Mouse (Mus musculus) mammary gland, adult 2 months (tissue): Measurements from ENCODE around the gene Pold1. TPM values are rescaled to one million over a fixed set of nuclear protein-coding genes. Genes with fewer than 3 reads are reported as not detected.

ENCODE experiments used
- polyA plus RNA-seq: library from polyadenylated mRNA; depleted of rRNA; stranded (reverse); fragments of >200 nt; gene quantifications from 2 replicates; pipeline ENCODE4 v1.2.3, GENCODE M21; 2012; ENCODE audit warnings: low replicate concordance; rRNA removed

Pold1 gene
- polyA plus RNA-seq = 37.9 and 80.4 TPM in 2 replicates

DNA sequence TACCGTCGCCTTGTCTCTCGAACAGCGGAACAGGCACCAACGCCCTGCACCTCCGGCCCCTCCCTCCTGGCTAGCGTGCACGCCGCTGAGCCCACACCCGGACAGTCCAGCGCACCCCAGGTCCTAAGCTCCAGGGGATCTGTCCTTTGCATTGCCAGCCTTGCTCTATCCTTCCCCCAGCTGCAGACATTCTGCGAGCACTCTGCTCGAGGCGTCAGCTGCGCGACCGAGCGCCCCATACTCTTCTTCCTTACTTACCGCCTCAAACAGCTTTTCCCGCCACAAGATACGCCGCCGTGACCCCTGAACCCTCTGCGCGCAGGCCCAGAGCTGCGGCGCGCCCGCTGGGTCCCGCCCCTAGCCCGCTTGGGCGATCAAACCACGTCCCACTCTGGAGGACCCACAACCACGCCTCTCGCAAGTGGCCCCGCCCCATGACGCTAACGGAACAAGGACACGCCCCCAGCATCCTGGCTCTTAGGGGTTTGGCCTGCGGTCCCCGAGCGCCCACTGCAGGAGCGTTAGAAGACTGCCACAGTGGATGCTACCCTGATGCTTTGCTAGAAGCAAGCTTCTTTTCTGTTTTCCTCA is at the start of gene Pold1:
TSS of gene Pold1 (minus strand) at position 353 of the 591 bp plus-strand sequence.

DNA sequence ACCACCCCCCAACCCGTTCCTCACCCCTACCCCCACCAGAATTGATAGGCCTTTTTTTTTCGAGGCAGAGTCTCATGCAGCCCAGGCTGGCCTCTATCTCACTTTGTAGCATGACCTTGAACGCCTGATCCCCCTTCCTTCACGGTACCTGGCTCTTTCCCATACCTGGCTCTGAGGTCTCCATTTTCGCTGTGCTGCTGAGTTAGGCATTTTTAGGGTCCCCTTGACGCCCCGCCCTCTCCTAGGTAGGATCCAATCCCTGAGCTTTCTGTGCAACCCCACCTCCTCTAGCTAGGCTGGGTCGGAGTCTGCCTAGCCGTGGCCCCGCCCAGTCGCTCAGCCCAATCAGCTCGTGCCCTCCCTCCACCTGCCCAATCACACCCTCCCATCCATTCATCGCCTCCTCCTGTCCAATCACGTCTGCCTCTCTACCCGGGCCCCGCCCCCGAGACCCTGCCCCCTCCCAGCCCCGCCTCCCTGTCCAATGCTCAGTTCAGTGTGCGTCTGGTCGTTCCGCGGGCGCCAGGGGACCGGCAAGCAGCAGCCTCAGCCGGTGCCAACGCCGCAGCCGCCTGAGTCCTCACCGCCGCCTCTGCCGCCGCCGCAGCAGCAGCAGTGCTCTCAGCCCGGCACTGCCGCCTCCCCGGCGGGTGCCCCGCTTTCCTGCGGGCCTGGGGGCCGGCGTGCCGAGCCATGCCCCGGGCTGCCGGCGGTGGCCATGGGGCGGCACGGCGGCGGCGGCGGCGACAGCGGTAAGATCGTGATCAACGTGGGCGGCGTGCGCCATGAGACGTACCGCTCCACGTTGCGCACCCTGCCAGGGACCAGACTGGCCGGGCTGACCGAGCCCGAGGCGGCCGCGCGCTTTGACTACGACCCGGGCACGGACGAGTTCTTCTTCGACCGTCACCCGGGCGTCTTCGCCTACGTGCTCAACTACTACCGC is 42.0 kb upstream of the Pold1 start, which contains the start of gene Kcnc3:
TSS of gene Kcnc3 (plus strand) at position 263 of the 946 bp plus-strand sequence.

GRCm38 (mm10) chr7:44572213-44572701 is 23.6 kb upstream of the Pold1 start, which contains the start of gene Napsa:
Gene Napsa (plus strand): TSS chr7:44572380.

DNA sequence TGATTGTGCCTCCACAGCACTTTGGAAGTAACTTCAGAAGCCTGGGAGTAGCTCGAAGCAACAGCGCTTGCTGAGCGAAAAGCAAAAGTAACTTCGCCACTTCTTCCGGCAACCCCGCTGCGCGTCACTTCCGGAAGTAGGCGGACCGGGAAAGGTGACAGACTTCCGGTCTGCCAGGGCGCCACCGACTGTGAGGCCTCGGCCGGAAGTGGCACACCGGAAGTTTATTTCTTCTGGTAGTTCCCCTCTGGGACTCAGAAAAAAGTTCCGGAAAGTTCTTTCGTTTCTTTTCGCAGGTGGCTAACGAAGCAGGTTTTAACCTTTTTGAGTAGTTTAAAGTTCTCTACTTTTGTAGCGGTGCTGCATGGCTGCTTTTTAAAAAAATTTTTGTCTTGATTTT is 5.2 kb upstream of the Pold1 start, which contains the start of gene Nr1h2:
TSS of gene Nr1h2 (minus strand) at position 126 of the 400 bp plus-strand sequence.

GRCm38 (mm10) chr7:44531946-44532732 is 16.5 kb downstream of the Pold1 start, which contains the start of gene Spib:
Gene Spib (minus strand): TSS chr7:44532071.

DNA sequence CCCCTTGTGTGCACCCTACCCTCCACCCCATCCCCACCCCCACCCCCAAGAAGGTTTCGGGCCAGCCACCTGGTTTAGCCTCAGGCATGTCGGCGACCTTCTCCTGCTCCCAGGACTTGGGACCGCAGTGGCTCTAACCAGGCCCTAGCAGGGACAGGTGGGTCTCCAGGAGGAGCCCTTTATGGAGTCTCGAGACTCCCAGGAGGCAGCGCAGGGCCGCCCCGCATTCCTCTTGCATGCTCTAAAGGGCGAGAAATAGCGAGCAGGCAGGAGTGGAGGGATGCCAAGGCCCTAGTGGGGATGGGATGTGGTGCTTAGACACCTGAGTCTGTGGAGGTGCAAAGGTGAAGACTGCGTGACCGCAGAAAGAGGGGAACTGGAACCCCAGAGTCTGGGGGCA is 24.1 kb downstream of the Pold1 start, which contains the start of gene Mybpc2:
TSS of gene Mybpc2 (minus strand) at position 155 of the 400 bp plus-strand sequence.

GRCm38 (mm10) chr7:44495992-44496770 is 52.5 kb downstream of the Pold1 start, which contains the start of the genes Emc10 and Fam71e1:
Gene Emc10 (minus strand): TSS chr7:44496529.
Gene Fam71e1 (plus strand): TSS chr7:44496581.

Other genes starting within 250 kb of the Pold1 start
- gene Clec11a, start 241.9 kb downstream of the Pold1 start, polyA plus RNA-seq = 4.7 and 10.7 TPM in 2 replicates
- gene Shank1, start 238.6 kb downstream of the Pold1 start, polyA plus RNA-seq = 0.89 and 3.2 TPM in 2 replicates
- 5.9 and 7.8 TPM in 2 replicates for gene Syt3, start 164.7 kb downstream of the Pold1 start, polyA plus RNA-seq
- gene 1700008O03Rik, start 163.0 kb downstream of the Pold1 start, polyA plus RNA-seq = 0.94 and 1.2 TPM in 2 replicates
- gene Lrrc4b, start 119.8 kb downstream of the Pold1 start, polyA plus RNA-seq = 0.72 and 1.2 TPM in 2 replicates
- gene Aspdh, start 83.5 kb downstream of the Pold1 start, polyA plus RNA-seq = 0.29 and 3.4 TPM in 2 replicates
- gene Josd2, start 80.9 kb downstream of the Pold1 start, polyA plus RNA-seq = 157 and 197 TPM in 2 replicates
- 309 and 442 TPM in 2 replicates for gene Emc10, start 52.3 kb downstream of the Pold1 start, polyA plus RNA-seq
- gene Fam71e1, start 52.3 kb downstream of the Pold1 start, polyA plus RNA-seq = 7.2 and 13.2 TPM in 2 replicates
- gene Mybpc2, start 24.2 kb downstream of the Pold1 start, polyA plus RNA-seq = 0.42 and 270 TPM in 2 replicates
- gene Spib, start 16.8 kb downstream of the Pold1 start, polyA plus RNA-seq = 56.8 and 111 TPM in 2 replicates
- 144 and 274 TPM in 2 replicates for gene Nr1h2, start 5.1 kb upstream of the Pold1 start, polyA plus RNA-seq
- gene Napsa, start 23.5 kb upstream of the Pold1 start, polyA plus RNA-seq = 46.1 and 70.1 TPM in 2 replicates
- 1.5 and 1.9 TPM in 2 replicates for gene Kcnc3, start 41.8 kb upstream of the Pold1 start, polyA plus RNA-seq
- gene Myh14, start 122.0 kb upstream of the Pold1 start, polyA plus RNA-seq = 8.5 and 15.5 TPM in 2 replicates
- not detected in 2 replicates for gene Izumo2, start 159.9 kb upstream of the Pold1 start, polyA plus RNA-seq
- gene Vrk3, start 199.6 kb upstream of the Pold1 start, polyA plus RNA-seq = 43.8 and 48.7 TPM in 2 replicates
- 0.11 and 0.13 TPM in 2 replicates for gene Zfp473, start 202.2 kb upstream of the Pold1 start, polyA plus RNA-seq